Mouse (Mus musculus): ENCODE data around the gene C1qtnf7.

C1qtnf7 gene

DNA sequence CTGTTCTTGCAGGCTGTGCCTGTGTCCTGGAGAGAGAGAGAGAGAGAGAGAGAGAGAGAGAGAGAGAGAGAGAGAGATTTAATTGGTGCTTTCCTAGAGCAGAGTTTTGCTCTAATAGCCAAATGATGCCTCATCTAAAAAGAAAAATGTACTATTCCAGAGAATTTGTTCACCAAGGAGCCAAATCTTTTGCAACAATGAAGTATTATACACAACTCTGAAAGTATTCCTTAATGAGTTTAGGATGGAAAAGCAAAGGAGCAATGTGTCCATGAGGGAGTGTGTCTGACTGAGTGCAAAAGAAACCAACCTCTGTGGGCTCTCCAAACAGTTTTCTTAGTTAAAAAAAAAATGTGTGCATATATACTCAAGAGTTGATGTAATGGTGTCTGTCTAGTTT is 24.5 kb downstream of the C1qtnf7 start:
- no peak for DNase-seq (ENCODE audit: low read depth)

DNA sequence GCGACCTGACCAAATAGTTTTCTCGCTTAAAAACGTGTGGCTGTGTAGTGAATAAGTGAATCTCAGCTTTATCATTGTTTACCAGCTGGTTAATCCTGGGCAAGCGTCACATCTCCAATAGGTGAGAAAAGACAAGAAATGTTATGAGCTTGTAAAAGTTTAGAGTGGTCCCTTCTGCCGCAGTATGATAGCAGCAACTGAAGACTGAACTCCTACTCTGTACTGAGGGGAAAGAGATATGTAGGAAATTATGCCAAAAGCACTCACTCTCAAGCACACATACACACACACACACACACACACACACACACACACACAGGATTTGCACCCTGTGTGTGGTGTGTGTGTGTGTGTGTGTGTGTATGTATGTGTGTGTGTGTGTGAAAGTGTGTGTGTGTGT is 26.2 kb downstream of the C1qtnf7 start:
- DNase-seq (ENCODE audit: low read depth): no peak

DNA sequence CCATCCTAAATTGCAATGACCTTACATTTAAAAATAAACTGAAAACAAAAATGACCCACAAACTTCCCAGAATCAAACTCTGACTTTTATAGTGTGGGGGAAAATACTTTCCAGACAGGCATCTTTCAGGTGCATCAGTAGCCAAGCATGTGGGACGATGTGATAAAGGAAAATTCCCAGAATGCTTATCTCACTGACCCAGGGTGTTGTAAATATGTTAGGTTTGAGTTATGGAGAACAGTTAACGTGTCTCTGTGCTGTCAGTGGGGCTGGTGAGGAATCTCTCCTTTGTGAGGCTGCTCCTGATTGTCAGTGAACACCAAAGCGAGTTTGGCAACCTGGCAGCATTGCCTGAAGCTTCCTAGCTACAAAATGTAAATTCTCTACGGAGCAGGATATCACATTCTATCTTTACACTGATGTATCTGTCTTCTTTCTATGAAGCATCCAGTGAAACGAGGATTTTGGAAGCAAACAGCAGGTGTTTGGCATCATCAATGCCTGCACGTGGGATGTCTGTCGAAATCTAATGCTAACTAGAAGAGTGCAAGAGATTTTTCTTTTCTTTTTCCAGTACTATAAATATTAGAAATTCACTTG is 27.0 kb downstream of the C1qtnf7 start:
- no peak for DNase-seq (ENCODE audit: low read depth)

DNA sequence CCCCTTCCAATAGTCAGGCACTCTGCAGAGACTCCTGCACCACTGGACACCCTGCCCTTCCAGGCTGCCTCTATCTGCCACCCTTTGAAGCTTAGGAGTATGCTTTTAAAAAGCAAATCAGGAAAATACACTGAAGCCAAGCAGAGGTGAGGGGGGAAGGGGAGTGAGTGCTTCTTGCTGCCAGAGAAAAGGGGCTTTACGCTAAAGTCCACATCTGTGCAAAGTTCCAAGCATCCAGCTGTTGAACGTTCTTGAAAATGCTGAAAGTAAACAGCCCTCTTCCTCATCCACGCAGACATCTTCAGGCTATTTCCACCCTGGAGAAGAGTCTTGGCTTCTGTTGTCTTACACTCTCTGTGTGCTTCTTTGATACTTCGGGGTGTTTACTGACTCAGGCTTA is 34.6 kb downstream of the C1qtnf7 start:
- DNase-seq (ENCODE audit: low read depth): no peak

DNA sequence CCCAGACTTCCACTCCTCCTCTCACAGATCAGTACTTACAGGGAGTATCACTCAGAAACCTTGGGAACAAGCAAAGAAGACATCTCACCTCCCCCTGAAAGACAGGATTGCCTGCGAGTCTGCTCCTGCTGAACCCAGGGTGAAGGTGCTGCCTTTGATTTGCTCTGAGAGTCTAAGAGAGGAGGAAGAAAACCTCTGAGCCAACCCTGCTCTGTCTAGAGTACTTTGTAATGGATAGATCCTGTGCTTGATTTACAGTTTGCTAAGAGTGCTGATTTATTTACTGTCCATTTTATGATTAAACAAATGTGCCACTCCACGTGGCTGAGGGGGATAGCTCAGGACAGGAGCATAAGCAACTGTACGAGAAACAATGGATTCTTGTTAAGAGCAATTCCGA is 35.1 kb downstream of the C1qtnf7 start:
- DNase-seq (ENCODE audit: low read depth): no peak

DNA sequence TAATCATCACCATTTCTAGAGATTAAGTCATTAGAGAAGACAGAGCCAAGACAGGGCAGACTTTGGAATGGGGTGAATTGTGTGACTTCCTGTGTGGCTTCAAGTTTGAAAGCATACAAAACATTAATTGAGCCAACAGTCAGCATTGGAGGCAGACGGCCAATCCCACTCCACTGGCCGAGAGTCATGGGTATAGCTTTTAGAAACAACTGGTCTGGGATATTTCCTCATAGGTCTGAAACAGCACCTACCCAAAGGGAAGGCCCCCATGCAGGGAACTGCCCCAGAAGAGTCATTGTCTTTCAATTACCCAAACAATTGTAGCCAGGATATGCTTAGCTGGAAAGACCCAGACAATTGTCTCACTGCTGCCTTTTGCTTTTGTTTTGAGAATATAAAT is 39.5 kb downstream of the C1qtnf7 start:
- no peak for DNase-seq (ENCODE audit: low read depth)

DNA sequence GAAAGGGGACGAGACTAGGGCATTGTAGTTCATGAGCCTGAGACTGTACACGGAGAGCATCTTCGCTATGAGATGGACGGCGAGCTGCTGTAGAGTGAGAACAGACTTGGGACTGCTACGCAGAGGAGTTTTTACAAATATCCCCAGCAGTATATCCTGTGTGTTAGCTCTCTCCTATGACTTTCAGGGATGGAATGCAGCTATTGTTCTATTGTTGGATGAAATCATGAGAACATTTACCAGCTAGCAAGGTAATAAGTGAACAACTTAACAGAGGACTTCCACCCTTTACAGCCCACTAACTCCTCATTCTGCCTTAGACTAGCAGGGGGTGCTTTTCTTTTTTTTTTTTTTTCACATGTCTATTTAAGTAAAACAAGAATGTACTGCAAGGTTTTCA is 40.1 kb downstream of the C1qtnf7 start:
- no peak for DNase-seq (ENCODE audit: low read depth)

DNA sequence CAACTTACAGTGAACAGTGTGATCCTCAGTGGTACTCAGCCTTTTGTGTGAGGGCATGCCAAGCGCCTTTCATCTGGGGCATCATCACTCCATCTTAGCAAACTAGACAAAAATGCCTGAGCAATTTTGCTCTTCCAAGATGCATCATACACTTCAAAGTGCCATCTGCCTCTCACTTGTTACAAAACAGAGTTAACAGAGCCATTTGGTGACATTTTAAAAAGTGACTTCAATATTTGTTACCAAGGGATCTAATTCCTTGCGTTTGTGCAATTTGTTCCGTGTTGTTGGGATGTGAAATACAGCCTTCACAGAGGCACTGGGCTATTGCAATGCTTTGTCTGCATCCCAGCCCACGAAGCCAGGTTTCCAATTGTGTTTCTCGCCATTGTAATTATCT is 42.1 kb downstream of the C1qtnf7 start:
- DNase-seq (ENCODE audit: low read depth): no peak

DNA sequence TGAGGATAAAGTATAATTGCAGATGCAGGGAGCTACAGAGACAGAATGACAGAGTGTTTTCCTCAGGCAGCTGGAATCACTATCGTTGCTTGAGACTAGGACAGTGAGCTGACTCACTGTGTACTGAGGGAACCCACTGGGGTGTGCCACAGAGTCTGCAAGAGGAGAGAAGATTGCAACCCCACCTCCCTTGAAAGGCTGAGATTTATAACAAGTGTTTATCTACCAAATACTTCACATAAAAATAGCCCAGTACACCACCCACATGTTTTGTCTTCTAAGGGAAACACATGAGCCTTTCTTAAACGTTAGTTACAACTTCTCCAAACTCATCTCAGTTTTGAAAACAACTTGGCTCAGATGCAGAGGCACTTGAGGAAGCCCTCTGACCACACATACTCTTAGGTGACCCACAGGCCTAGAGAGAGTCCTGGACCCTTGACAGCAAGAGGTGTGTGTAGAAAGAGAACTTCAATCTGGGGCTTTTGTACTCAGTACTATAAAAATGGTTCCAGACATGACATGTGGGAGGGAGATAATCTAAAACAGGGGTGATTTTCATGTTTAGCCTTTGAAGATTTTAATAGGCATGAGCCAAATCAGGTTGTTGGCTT is 46.4 kb downstream of the C1qtnf7 start:
- DNase-seq (ENCODE audit: low read depth): no peak

DNA sequence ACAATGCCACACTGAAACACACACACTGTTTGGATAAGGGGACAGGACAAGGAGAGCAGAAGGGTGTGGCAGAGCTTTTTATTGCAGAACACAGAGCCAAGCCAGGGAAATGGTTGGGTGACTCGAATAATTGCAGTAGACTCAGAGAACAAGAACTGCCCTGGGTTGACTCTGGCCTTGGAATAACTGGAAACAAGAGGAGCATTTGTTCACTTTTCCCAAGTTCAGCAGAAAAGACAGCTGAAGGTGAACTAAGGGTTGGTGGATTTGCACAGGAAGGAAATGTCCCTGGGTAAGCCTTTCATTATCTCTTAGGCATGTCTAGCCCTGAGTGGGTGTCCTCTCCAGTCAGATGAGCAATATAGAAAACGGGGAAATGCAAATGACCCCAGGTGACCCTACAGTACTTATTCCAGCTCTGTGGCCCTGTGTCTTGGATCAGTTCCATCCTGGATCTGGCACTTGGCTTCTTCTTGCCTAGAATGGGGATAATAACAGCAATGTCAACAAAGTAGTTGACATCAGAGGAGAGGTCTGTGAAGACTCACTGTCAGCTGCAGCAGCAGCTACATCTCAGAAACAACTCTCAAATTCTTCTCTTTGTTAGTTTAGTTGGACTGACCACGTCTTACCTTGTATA is 54.5 kb downstream of the C1qtnf7 start:
- DNase-seq (ENCODE audit: low read depth): no peak

DNA sequence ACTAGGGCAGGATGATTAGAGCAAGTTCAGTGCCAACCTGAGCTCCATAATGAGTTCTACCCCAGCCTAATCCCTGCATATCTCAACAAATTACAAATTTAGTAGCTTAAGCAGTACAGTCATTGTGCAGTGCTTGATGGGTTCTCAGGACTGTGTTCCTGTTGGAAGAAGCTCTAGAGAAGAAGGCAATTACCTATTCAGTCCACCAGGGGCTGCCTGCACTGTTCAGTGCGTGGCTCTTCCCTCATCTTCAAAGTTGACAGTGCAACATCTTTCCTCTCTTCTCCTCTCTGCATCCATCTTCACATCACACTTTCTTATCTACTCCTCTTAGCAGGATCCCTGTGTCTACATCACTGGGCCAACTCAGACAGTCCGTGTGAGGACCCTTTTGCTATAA is 67.5 kb downstream of the C1qtnf7 start:
- DNase-seq (ENCODE audit: low read depth): peak; percentile 13

DNA sequence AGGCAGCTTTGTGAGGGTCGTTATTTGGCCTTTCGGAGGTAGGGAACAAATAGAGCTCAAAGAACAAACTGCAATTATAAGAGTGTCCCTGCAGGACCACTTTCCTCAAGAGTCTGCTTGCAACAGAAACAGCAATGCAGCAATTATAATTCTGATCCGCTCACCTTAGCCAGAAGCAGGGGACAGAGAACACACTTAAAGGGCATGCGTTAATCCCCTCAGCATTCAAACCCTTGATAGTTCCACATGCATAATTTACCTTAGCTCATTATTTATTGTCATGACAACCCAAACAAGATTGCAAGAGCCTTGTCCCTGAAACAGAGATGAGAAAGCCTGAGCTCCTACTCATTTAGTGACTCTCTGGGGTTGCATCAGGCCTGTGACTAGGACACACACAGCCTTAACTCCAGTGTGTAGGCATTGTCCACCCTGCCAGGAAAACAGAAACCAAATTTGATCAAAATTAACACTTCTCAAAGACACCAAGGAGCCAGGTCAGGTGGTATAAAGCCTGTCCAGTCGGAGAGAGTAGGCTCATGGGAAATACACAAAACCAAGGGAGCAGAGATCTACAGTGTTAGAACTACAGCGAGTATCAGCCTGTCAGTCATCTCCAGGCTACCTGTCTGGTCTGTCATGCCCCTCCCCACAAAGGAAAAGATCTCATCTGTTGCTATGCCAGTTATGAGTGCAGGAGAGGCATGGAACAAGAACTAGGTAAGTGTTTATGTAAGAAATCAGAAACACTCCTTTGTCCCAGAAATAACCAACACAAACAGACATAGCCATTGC is 68.2 kb downstream of the C1qtnf7 start:
- DNase-seq (ENCODE audit: low read depth): no peak

DNA sequence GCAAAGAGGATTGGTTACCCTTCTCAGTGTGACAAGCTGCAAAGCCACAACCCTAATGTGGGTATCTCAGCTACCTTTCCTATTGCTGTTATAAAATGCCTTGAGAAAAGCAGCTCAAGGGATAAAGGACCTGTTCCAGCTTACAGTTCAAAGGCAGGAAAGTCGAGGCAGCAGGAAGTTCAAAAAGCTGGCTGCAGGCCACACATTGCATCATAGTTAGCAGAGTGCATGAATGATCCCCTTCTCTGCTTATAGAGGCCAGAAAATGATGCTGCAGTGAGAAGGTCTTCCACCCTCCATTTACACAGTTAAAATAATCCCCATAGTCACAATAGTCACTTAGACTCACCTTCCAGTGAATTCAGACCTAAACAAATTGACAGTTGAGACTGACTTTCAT is 69.1 kb downstream of the C1qtnf7 start:
- DNase-seq (ENCODE audit: low read depth): no peak

DNA sequence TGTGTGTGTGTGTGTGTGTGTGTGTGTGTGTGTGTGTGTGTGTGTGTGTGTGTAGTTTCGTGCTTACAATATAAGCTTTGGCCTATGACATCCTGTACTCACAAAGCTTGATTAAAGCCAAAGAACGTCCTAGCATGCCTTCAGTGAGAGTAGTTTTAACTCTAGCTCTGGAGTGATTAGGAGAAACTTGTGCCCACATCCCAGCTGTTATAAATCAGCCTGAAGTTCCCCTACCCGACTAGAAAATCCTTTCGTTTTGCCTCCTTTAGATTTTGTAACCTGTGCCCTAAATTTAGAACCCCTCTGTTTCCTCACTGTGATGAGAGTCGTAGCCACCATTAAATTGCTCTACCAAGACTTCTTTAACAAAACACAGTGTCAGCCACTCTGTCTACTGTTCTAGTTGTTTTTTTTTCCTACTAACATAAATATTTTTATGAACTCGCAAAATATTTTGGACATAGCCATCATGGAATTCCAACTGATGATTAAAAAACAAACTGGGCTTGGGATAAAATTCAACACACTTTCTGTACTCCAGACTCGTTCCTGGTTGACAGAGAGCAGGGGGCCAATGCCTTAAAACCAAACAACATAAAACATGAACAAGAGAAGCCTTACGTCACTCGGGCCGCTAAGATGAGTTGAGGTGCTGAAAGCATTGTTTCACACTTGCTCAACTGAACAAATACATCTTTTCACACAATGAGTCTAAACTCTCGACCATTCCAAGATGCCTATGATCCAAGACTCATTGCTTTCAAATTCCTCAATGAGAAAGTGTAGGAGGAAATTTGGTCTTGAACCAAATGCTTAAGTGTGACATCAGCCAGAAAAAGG is 70.3 kb downstream of the C1qtnf7 start:
- DNase-seq (ENCODE audit: low read depth): no peak

DNA sequence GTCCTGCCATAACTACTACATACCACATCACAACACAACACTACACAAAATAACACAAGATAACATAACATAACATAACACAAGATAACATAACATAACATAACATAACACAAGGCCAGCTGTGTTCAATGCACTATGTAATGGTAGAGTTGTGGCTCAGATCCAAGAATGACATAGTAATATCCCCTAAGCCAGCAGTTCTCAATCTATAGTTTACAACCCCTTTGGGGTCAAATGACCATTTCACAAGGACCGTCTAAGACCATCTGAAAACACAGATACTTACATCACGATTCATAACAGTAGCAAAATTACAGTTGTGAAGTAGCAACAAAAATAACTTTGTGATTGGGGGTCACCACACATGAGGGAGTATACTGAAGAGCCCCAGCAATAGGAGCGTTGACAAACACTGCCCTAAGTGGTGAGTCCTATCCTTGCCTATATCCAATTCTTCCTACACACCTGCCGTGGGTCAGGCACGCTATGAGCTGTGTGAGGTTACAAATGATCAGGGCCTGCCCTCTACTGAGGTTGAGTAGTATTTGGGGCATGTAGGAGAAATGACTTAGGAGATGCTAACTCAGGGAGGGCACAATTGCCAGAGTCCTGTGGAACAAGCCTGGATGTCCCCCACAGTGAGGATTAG is 73.6 kb downstream of the C1qtnf7 start:
- DNase-seq (ENCODE audit: low read depth): no peak

DNA sequence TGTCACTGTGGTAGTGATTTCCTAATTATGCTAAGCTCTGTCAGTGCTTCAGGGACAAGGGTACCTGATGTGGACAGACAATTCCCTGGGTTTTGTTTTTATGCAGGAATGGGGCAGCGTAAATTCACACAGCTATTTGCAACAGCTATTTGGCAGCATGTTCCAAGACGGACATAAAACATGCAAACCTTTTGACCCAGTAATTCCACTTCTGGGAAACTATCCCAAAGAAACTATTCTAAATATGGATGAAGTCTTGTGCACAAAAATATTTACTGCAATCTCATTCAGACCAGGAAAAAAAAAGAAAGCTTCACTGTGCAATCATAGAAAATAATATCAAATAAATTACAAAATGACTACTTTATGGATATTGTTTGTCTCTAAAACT is 74.1 kb downstream of the C1qtnf7 start:
- DNase-seq (ENCODE audit: low read depth): no peak

DNA sequence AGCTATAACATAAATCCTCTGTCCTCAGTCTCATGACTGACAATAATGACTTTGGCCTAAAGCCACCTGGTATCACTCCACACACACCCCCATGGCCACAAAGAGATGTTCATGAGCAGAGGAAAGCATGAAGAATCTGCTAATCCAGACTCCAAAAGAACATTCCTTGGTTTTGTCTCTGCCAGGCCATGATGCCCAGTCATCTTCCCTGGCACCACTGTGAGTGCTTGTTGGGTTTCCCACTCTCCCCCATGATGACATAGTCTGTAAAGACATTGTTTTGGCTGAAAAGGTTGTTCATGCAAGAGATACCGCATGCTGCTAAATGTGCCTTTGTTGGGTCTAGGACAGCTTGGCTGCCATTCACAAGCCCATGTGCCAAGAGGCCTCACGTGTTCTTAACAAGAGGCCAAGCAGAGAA is 75.0 kb downstream of the C1qtnf7 start:
- DNase-seq (ENCODE audit: low read depth): no peak

DNA sequence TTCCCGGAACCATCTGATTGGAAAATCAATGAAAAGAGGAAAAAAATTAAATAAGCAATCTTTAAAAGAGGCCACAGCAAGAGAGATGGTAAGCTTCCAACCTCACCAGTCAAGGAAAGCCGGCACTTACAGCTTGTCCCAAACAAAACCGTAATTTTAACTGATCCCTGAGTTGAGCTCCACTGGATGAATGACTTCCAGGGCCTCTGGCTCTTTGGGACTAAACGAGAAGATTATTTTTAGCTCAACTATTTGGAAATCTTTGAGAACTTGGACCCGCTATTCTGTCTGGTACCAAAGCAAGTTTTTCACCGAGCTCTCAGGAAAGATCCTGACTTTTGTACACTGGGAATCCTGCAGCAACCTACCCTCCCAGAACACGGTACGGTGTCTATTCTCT is 86.3 kb downstream of the C1qtnf7 start:
- DNase-seq (ENCODE audit: low read depth): no peak

DNA sequence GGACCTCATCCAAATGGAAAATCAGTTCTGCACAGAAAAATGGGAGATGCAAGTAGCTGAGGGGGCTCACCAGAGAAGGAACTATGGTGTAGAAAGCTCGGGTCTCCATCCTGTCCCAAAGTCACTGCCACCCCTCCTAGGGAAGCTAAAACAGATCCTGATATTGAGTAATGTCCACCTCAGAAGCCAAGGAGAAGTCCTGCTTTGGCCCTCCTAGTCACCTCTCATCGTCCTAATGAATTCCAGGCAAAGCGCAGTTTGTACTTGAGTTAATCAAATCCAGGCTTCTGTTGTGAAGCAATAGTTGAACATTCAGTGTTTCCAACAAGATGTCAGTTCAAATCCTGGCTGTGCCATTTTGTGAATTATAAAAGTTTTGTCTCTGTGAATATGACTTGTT is 87.2 kb downstream of the C1qtnf7 start:
- no peak for DNase-seq (ENCODE audit: low read depth)

DNA sequence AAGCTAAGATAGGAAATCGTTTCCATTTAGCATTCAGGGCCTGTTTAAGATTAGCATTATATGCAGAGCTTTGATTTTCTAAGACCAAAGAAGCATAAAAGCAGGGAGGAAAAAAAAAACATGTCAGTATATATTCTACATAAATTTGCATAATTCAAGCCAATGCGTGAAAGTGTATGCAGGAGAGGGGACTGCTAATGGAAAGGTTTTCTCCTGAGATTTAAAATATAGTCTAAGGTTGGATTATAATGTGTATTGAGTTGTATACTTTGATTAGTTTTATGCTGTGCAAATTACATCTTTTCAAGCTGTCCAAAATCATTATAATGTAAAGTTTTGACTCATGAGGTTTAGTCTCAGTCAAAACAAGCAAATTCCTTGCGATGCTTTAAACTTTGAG is 88.2 kb downstream of the C1qtnf7 start:
- DNase-seq (ENCODE audit: low read depth): no peak

DNA sequence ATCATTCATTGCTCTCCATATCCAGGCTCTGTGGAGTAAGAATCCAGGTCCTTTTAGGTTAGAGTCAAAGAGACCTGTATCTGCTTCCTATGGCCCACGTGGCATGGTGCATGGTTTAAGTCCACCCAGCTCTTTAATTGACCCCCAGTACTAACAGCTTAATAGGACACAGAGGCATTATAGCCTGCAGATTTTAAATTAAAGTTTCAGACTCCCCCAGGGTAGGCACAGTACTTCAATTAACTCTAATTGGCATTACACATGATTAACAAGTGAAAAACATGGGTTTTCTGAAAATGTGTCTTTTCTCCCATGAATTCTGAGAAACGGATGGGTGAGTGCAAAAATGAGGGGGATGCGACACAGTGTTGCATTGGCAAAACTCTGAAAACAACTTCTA is 92.7 kb downstream of the C1qtnf7 start:
- no peak for DNase-seq (ENCODE audit: low read depth)

DNA sequence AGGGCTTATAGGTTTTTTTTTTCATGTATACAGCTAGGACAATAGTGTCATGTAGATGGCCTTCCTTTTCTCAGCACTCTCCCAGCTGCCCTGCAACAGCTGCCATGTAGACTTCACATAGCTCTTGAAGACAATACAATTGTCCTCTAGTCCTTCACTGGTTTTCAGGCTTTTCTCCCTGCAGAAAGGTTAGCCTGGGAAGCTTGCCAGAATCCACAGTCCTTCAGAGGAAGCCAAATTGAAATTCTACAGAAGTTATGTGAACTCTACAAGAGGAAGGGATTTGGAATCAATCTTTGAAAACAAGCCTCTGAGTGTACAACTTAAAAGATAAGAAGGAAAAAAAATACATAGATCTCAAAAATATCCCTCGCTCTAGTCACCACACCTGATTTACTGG is 94.4 kb downstream of the C1qtnf7 start:
- no peak for DNase-seq (ENCODE audit: low read depth)
